Mouse (Mus musculus): ENCODE data around the gene Mapk8ip3. TPM values are rescaled to one million over a fixed set of nuclear protein-coding genes. Genes with fewer than 3 reads are reported as not detected.
"Not testable (repeated sequence)": the region's sequence is repeated elsewhere in the genome, so short reads cannot be mapped to it uniquely, and the experiment has no call there.

The Mapk8ip3 gene
- polyA plus RNA-seq, 1 experiment = 51.7 TPM

GRCm38 (mm10) chr17:24948204-24948603 is 11.4 kb upstream of the Mapk8ip3 start:
- WGBS = 78% methylated on average over 5 of the region's 5 CpGs
- Histone ChIP-seq H3K27ac (ENCODE audit: insufficient read depth, low read depth, low read length) (no peak overlapping the region), H3K4me3 (ENCODE audit: low read depth, low read length) (no peak overlapping the region), H3K4me1 (ENCODE audit: control insufficient read depth, insufficient read depth, insufficient read length, low read length) (peaks cover 11% of the 10 kb centered on the region; the same call in 1 of the 2 replicates), H3K27me3 (ENCODE audit: control insufficient read depth, insufficient read depth, low read length) (no peaks in the 10 kb centered on the region), H3K36me3 (ENCODE audit: control insufficient read depth, insufficient read depth, low read length) (peaks cover 34% of the 10 kb centered on the region)
- TF ChIP-seq CTCF (IDR thresholded peaks at IDR 0.05; ENCODE audit: extremely low read depth, insufficient read length, insufficient replicate concordance, low read depth, low read length) (no peak), POLR2A (IDR thresholded peaks at IDR 0.05; ENCODE audit: low read depth, low read length) (no peak)

- WGBS = 75% methylated on average over 1 of the region's 1 CpGs
- H3K27me3 ChIP-seq (ENCODE audit: control insufficient read depth, insufficient read depth, low read length); H3K27ac ChIP-seq (ENCODE audit: insufficient read depth, low read depth, low read length); H3K4me1 ChIP-seq (ENCODE audit: control insufficient read depth, insufficient read depth, insufficient read length, low read length); H3K4me3 ChIP-seq (ENCODE audit: low read depth, low read length): not testable (repeated sequence)
- H3K36me3 ChIP-seq (ENCODE audit: control insufficient read depth, insufficient read depth, low read length) = peaks cover 29% of the 10 kb centered on the region
These were observed 6.8 kb upstream of the Mapk8ip3 start for GRCm38 (mm10) chr17:24943589-24943988.

- 88% methylated on average over 7 of the region's 7 CpGs for WGBS
- Histone ChIP-seq H3K4me3 (ENCODE audit: low read depth, low read length) (no peak overlapping the region), H3K4me1 (ENCODE audit: control insufficient read depth, insufficient read depth, insufficient read length, low read length) (no peaks in the 10 kb centered on the region; the same call in 1 of the 2 replicates), H3K36me3 (ENCODE audit: control insufficient read depth, insufficient read depth, low read length) (peaks cover 24% of the 10 kb centered on the region), H3K27me3 (ENCODE audit: control insufficient read depth, insufficient read depth, low read length) (no peaks in the 10 kb centered on the region), H3K27ac (ENCODE audit: insufficient read depth, low read depth, low read length) (no peak overlapping the region)
- TF ChIP-seq CTCF (IDR thresholded peaks at IDR 0.05; ENCODE audit: extremely low read depth, insufficient read length, insufficient replicate concordance, low read depth, low read length) (no peak), POLR2A (IDR thresholded peaks at IDR 0.05; ENCODE audit: low read depth, low read length) (no peak)
These were observed 6.3 kb upstream of the Mapk8ip3 start for GRCm38 (mm10) chr17:24943036-24943435.

- H3K36me3 ChIP-seq (ENCODE audit: control insufficient read depth, insufficient read depth, low read length) = peaks cover 19% of the 10 kb centered on the region
- peak; percentile 59; the same call in 1 of the 2 replicates for TF ChIP-seq CTCF (IDR thresholded peaks at IDR 0.05; ENCODE audit: extremely low read depth, insufficient read length, insufficient replicate concordance, low read depth, low read length)
- H3K27me3 ChIP-seq (ENCODE audit: control insufficient read depth, insufficient read depth, low read length); H3K27ac ChIP-seq (ENCODE audit: insufficient read depth, low read depth, low read length); H3K4me3 ChIP-seq (ENCODE audit: low read depth, low read length); H3K4me1 ChIP-seq (ENCODE audit: control insufficient read depth, insufficient read depth, insufficient read length, low read length): not testable (repeated sequence)
- 4% methylated on average over 2 of the region's 2 CpGs for WGBS
These were observed 5.7 kb upstream of the Mapk8ip3 start for GRCm38 (mm10) chr17:24942453-24942852.

- peaks cover 4% of the 10 kb centered on the region; the same call in 1 of the 2 replicates for H3K4me1 ChIP-seq (ENCODE audit: control insufficient read depth, insufficient read depth, insufficient read length, low read length)
- H3K36me3 ChIP-seq (ENCODE audit: control insufficient read depth, insufficient read depth, low read length) = no peaks in the 10 kb centered on the region
- H3K27me3 ChIP-seq (ENCODE audit: control insufficient read depth, insufficient read depth, low read length) = no peaks in the 10 kb centered on the region
- WGBS = 40% methylated on average over 6 of the region's 6 CpGs
- peak overlapping the region; percentile 70 for H3K4me3 ChIP-seq (ENCODE audit: low read depth, low read length)
- TF ChIP-seq CTCF (IDR thresholded peaks at IDR 0.05; ENCODE audit: extremely low read depth, insufficient read length, insufficient replicate concordance, low read depth, low read length) = no peak
- TF ChIP-seq POLR2A (IDR thresholded peaks at IDR 0.05; ENCODE audit: low read depth, low read length) = no peak
- H3K27ac ChIP-seq (ENCODE audit: insufficient read depth, low read depth, low read length) = peak overlapping the region; percentile 82
These were observed 489 bp upstream of the Mapk8ip3 start for GRCm38 (mm10) chr17:24937266-24937665.

GRCm38 (mm10) chr17:24935666-24936065 is 1.1 kb downstream of the Mapk8ip3 start:
- TF ChIP-seq CTCF (IDR thresholded peaks at IDR 0.05; ENCODE audit: extremely low read depth, insufficient read length, insufficient replicate concordance, low read depth, low read length) (no peak), POLR2A (IDR thresholded peaks at IDR 0.05; ENCODE audit: low read depth, low read length) (no peak)
- H3K27ac ChIP-seq (ENCODE audit: insufficient read depth, low read depth, low read length) = no peak overlapping the region
- peaks cover 4% of the 10 kb centered on the region; the same call in 1 of the 2 replicates for H3K4me1 ChIP-seq (ENCODE audit: control insufficient read depth, insufficient read depth, insufficient read length, low read length)
- H3K4me3 ChIP-seq (ENCODE audit: low read depth, low read length) = no peak overlapping the region; the same call in 1 of the 2 replicates
- H3K27me3 ChIP-seq (ENCODE audit: control insufficient read depth, insufficient read depth, low read length) = no peaks in the 10 kb centered on the region
- H3K36me3 ChIP-seq (ENCODE audit: control insufficient read depth, insufficient read depth, low read length) = no peaks in the 10 kb centered on the region

- H3K27ac ChIP-seq (ENCODE audit: insufficient read depth, low read depth, low read length) = no peak overlapping the region
- H3K4me3 ChIP-seq (ENCODE audit: low read depth, low read length) = no peak overlapping the region
- no peak for TF ChIP-seq POLR2A (IDR thresholded peaks at IDR 0.05; ENCODE audit: low read depth, low read length)
- H3K4me1 ChIP-seq (ENCODE audit: control insufficient read depth, insufficient read depth, insufficient read length, low read length) = peaks cover 4% of the 10 kb centered on the region; the same call in 1 of the 2 replicates
- 75% methylated on average over 4 of the region's 4 CpGs for WGBS
- H3K27me3 ChIP-seq (ENCODE audit: control insufficient read depth, insufficient read depth, low read length) = no peaks in the 10 kb centered on the region
- no peaks in the 10 kb centered on the region for H3K36me3 ChIP-seq (ENCODE audit: control insufficient read depth, insufficient read depth, low read length)
These were observed 1.9 kb downstream of the Mapk8ip3 start for GRCm38 (mm10) chr17:24934926-24935325.

GRCm38 (mm10) chr17:24933163-24933562 is 3.6 kb downstream of the Mapk8ip3 start:
- TF ChIP-seq POLR2A (IDR thresholded peaks at IDR 0.05; ENCODE audit: low read depth, low read length) (no peak), CTCF (IDR thresholded peaks at IDR 0.05; ENCODE audit: extremely low read depth, insufficient read length, insufficient replicate concordance, low read depth, low read length) (no peak)
- Histone ChIP-seq H3K27ac (ENCODE audit: insufficient read depth, low read depth, low read length) (no peak overlapping the region), H3K4me1 (ENCODE audit: control insufficient read depth, insufficient read depth, insufficient read length, low read length) (peaks cover 4% of the 10 kb centered on the region; the same call in 1 of the 2 replicates), H3K27me3 (ENCODE audit: control insufficient read depth, insufficient read depth, low read length) (no peaks in the 10 kb centered on the region), H3K36me3 (ENCODE audit: control insufficient read depth, insufficient read depth, low read length) (no peaks in the 10 kb centered on the region), H3K4me3 (ENCODE audit: low read depth, low read length) (no peak overlapping the region)
- WGBS = 66% methylated on average over 4 of the region's 4 CpGs

Data from small intestine, adult 2 months (tissue).